Mouse (Mus musculus) megakaryocyte, adult 5-6 weeks (primary cell): Measurements from ENCODE around the gene Ibsp. TPM values are rescaled to one million over a fixed set of nuclear protein-coding genes. Genes with fewer than 3 reads are reported as not detected.

Experiments used
- ATAC-seq: 2 replicates; pipeline ENCODE4 v1.8.0; 2016; ENCODE audit warnings: mild to moderate bottlenecking, inconsistent platforms; ENCODE audit not compliant: poor library complexity, severe bottlenecking
- total RNA-seq, 2 experiments: library from RNA; stranded (forward) in 1 of 2; stranded (reverse) in 1 of 2; fragments of 153-499, 151-499 nt in 1 of 2; fragments of 221-1000, 200-1000 nt in 1 of 2; gene quantifications; 2 replicates each; pipeline versions ENCODE4 v1.2.3 to v1.2.4; 2015 to 2017

The Ibsp gene
- total RNA-seq, 2 experiments from 2014 or later: 2.2 to 3.0 TPM

DNA sequence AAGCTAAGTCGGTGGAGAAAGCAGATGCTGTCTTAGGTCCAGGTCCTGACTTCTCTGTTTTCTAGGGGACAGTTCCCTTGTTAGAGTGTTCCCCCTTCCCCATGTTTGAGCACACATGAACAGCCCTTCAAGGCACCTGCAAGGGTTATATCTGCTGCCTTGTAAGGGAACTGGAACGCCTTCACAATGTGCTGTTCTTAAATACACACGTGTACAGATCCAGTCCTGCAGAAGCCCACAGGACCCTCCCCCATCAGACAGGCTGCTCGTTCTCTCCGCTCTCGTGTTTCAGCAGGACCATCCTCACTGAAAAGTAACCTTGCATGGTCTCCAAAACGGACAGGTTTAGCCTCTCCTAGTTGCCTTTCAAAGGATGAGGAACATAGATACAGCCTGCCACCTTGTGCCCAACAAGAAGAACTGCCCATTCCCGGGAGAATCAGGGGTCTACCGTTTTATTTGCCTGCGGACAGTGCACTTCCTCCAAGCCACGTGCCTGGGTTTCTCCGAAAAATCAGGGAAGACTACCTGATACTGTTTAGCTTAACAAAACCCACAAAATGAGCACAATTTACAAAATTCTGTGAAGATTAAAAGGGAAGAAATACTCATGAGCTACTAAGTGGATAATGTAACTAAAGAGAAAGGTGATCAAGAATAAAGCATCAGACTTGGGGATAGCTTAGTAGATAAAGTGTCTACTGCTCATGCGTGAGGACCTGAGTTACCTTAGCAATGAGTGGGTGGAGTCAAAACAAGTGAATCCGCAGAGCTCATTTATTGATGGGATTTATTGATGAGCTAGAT is 40.9 kb downstream of the Ibsp start:
- peak; percentile 70 for ATAC-seq

DNA sequence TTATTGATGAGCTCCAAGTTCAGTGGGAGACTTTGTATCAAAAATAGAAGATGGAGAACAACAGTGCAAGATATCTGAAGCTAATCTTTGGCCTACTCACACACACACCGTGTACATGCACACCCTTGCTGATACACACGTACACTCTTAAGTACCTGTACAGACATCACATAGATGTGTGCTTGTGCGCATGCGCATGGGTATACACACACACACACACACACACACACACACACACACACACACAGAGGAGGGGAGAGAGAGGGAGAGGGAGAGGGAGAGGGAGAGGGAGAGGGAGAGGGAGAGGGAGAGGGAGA is 41.5 kb downstream of the Ibsp start:
- no peak for ATAC-seq

DNA sequence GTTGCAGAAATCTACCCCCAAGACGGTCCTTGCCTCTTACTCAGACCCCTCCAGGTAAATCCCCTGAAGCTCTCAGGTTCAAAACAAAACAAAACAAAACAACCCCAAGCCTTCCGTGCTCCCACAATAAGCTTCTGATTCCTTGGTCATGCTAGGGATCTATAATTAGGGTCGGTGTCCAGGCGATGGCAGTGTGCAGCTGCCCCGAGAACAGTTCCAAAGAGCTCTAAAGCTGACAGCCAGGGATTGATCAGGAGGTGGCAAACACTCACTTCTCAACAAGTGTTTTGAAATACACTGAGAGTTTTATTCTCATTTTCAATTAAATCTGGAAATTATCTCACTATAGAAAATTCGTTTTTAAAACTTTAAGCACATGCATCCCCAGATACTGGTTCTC is 43.9 kb downstream of the Ibsp start:
- no peak for ATAC-seq

DNA sequence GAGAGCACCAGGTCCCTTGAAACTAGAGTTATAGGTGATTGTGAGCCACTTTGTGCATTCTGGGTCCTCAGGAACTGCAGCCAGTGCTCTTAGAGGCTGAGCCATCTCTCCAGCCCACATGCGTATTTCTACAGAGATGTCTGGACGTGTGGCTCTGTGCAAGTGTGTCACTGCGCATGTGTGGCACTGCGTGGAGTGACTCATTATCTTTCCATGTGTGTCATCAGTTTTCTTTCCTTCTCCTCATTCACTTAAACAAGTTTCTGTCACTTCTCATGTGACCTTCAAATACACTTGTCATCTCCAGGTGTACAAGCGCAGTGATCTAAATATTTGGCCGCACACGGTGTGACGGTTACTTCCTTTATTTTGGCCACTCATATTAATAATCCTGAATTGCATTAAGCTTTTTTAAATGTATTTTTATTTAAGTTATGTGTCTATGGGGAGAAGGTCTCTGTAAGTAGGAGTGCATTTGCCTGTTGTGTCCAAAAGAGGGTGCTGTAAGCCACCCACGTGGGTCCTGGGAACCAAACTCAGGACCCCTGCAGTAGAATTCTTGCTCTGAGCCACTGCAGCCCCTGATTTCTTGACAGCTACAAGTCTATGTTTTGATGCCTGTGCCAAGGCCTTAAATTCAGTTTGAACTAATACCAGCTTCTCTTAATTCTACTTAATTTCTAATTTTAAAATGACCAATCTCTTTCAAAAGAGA is 45.7 kb downstream of the Ibsp start:
- ATAC-seq: peak; percentile 47

DNA sequence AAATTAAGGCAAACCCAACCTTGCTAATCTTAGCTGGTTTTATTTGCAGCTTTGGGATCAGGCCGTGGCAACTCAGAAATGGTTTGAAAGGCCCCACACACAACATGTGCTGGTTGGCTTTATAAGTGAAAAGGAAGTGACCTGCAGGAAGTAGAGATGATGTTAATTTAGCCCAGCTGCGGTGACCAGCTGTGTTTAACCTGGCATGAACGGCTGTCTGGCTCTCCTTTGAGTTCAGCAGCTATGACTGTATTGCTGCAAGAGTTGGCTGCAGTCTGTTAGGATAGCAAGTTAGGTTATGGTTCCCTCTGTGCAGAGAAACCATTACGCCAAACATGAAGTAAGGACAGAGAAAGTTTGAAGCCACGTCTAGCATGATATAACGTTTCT is 46.3 kb downstream of the Ibsp start:
- 0 out of 2 replicates have a peak, but pooled peaks have one; percentile 26 for ATAC-seq

DNA sequence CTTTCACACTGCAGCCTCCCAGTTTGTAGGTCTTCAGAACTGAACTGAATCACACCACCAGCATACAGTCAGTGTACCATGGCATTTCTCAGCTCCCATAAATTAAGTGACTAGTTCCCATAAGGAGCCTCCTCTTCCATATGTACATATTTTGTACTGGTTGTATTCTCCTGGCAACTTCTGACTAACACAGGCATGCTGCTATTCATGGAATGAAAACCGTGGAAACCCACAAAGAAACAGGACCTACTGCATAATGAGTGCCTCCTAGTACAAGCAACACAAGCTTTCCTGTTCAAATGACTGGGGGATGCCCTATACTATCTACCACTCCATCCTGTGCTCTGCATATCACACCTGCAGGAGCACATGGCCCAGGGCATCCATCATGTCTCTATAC is 52.1 kb downstream of the Ibsp start:
- no peak for ATAC-seq

DNA sequence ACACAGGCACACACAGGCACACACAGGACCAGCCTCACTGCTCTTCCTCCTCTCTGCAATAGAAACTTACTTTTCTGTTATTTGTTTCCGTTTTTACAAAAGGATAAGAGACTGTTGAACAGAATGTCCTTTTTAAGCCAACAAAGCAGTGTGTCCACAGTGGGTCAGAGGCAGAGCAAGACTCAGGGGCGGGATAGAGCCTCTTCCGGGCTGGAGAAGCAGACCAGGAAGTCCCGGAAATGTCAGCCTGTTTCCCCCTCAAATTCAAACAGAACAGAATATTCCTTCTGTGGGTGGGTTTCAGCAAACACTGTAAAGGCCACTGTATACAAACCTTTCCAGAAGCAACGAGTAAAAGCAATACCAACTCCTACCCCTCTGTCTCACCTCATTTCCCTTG is 52.9 kb downstream of the Ibsp start:
- ATAC-seq: peak; percentile 67; the same call in 1 of the 2 replicates

DNA sequence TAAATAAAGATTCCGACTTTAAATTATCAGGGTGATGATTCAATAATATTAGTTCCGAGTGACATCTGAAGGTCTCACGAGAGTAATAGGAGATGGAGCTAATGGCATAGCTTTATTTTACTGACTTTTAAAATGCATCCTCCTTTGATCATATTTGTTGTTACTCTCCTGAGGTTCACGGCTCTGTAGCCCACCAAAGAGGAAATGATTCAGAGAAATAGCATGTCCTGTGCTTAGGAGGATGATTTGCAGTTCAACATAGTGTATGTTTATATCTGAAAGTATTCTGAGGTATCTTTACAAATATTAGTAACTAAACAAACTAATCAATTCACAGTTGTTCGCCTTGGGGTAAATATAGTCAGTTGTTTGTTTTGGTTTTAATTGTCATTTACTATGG is 58.6 kb downstream of the Ibsp start:
- ATAC-seq: no peak

DNA sequence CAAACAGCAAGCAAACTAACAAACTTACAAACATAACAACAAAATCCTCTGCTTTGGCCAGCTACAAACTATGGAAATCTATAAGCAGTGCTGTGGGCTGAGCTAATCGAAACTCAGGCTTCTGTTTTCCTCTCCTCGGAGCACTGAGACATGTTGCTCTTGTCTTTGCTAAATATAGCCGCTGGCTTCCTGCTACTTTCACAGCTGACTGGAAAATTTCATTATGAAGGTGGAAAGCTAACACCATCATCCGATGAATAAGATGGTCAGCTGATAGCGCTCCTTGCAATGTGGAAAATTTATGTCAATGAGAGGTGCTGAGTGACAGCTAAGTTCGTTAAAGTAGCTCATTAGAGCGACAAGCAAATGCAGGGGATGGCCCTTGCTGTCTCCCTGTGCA is 59.6 kb downstream of the Ibsp start:
- peak; percentile 81 for ATAC-seq

DNA sequence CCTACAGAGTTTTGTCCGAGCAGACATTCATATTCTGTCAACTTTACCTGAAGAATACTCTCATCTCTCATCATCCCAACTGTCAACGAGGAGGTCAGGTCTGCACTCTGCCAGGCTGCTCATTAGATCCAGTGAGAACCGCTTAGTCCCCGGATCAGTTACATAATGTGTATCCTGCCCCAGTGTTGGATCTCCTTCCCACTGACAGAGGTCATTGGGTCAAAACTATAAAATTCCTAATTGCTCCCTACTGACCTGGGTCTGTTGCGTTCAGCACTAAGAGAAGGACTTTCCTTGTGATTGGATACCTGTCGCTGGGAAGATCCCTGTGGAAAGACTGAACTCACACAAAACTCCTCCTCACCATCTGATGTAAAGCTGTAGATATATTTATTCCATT is 60.3 kb downstream of the Ibsp start:
- no peak for ATAC-seq

Other genes with a start within 250 kb of the Ibsp start
- gene Gm17660, start 221.6 kb upstream of the Ibsp start, total RNA-seq (2015): not detected in 2 replicates
- not detected in 2 replicates for gene Gm17660, start 221.6 kb upstream of the Ibsp start, total RNA-seq (2017)
- gene Sparcl1, start 185.4 kb upstream of the Ibsp start, total RNA-seq (2015): not detected in 2 replicates
- not detected in 2 replicates for gene Sparcl1, start 185.4 kb upstream of the Ibsp start, total RNA-seq (2017)
- not detected in 2 replicates for gene Dspp, start 128.5 kb upstream of the Ibsp start, total RNA-seq (2015)
- not detected in 2 replicates for gene Dspp, start 128.5 kb upstream of the Ibsp start, total RNA-seq (2017)
- gene Dmp1, start 96.6 kb upstream of the Ibsp start, total RNA-seq (2015): not detected in 2 replicates
- gene Dmp1, start 96.6 kb upstream of the Ibsp start, total RNA-seq (2017): not detected in 2 replicates
- not detected in 2 replicates for gene Mepe, start 26.2 kb downstream of the Ibsp start, total RNA-seq (2015)
- gene Mepe, start 26.2 kb downstream of the Ibsp start, total RNA-seq (2017): not detected in 2 replicates
- 16.5 and 20.4 TPM in 2 replicates for gene Spp1, start 135.9 kb downstream of the Ibsp start, total RNA-seq (2015)
- 9.6 and 11.2 TPM in 2 replicates for gene Spp1, start 135.9 kb downstream of the Ibsp start, total RNA-seq (2017)
- gene Pkd2, start 160.3 kb downstream of the Ibsp start, total RNA-seq (2015): 1.8 and 3.0 TPM in 2 replicates
- gene Pkd2, start 160.3 kb downstream of the Ibsp start, total RNA-seq (2017): 3.3 and 3.4 TPM in 2 replicates
- 3.3 and 5.6 TPM in 2 replicates for gene BC005561, start 209.2 kb downstream of the Ibsp start, total RNA-seq (2015)
- gene BC005561, start 209.2 kb downstream of the Ibsp start, total RNA-seq (2017): 3.5 and 4.5 TPM in 2 replicates